Mouse (Mus musculus) telencephalon, adult 2 months (tissue): ENCODE measurements around the gene Gm3625.

Experiments
- DNase-seq: peaks from one replicate; pipeline ENCODE4 v3.0.0-alpha.2; 2011; ENCODE audit warnings: low read depth, low spot score

The Gm3625 gene

DNA sequence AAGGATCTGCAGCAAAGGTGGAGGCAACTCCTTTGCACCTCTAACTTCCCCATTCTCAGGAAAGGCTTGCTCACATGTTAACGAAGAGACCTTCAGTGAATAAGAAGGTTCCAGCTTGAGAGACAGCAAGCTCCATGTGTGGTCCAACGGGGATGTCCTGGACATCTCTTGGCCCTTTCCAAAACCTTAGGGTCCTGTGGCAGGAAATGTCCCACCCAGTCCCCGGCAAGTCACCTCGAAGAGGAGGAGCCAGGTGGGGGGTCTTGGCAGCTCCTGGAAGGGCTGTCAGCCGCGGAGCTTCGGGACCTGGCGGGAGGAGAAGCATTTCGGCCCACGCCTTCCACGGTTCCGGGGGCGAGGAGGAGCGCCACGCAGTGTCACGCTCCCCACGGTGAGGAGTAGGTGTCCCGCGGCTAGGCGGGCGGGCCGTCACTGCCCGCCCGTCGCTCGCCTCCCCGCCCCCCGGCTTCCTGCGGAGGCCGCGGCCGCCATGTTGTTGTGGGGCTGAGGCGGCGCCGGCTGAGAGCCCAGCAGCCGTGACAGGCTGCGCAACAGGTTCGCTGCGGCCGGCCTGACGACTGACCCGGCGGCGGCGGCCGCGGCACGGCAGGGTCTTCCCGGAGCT lies at the start of gene Gm3625, which contains the start of gene Itsn2:
Gene Gm3625, minus strand, starts transcription at position 387 of the 625 bp plus-strand sequence.
Gene Itsn2, plus strand, starts transcription at position 98 of the 625 bp plus-strand sequence.
- DNase-seq, result no peak

DNA sequence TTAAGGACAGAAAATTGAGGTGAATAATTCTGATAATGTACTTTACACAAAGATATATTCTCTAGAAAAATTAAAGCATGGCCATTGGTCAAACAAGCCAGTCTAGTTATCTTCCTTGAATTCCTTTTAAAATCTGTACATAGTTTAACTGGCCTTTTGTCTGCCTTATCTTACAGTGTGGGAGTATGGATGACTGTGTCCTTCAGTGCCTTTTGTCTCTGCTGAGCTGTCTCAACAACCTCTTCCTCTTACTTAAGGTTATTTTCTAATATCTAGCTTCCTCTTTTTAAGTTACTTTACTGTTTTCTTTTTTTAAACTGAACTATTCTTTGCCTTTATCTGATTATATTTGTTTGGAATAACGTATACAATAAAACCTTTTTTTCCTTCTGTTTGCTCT lies 48.0 kb upstream of the Gm3625 start:
- no peak for DNase-seq

DNA sequence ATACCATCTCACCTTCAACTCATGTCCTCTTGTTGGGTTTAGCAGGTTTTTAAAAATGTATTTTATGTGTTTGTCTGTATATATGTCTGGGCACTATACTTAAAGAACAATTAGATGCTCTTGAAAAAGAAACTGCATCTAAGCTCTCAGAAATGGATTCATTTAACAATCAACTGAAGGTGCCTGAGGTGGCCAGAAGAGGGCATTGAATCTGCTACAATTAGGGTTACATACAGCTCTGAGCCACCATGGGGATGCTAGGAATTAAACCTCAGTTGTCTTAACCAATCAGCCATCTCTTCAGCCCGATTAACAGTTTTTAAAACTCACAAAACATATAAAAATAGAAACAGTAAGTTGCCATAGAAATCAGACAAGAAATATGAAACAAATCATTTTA lies 45.7 kb upstream of the Gm3625 start:
- no peak for DNase-seq

DNA sequence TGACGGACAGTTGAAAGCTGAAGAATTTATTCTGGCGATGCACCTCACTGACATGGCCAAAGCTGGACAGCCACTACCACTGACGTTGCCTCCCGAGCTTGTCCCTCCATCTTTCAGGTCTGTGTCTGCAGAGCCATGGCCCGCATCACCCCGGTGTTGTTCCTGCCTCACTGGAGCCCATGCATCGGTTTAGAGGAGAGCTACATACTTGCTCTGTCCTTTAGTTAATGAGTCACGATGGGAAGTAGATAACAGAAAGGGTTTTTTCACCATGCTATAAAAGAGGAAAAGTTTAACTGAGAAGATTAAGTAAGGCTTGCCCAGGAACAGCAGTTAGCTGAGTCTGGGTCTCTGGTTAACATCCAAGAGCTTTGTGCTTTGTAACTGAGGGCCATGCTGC lies 40.2 kb upstream of the Gm3625 start:
- no peak for DNase-seq

DNA sequence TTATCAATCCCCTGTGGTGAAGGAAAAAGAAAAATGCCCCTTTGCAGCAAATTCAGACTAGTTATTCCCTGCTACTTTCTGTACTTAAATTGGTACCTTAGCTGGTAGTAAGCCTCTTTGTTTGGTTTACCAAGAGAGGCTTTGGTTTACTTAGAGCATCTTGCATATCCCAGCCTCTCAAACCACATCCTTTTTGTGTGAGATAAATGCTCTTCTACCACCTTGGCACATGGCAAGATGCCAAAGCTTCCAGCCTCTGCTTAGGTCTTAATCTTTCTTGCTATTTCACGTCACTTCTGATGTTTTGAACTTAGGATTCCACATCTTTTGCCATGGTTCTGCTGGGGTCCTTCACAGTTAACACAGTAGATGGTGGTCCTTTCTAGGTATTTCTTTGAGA lies 31.5 kb upstream of the Gm3625 start:
- no peak for DNase-seq

DNA sequence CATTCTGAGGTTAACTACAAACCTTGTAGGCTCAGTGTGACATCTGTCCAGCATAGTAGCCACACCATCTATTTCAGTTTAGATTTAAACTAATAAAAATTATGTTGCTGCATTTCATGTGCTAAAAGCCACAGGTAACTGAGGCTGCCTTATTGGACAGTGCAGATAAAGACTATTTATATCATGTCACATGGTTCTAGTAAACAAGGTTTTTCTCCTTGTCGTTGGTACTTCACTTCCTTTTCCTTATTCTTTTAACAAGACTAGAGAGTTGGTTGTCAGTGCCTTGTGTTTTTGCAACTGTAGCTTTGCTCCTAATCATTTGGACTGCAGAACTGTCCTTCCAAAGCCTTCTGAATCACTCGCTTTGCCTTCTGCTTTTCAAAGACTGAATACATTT lies 22.0 kb upstream of the Gm3625 start:
- DNase-seq, result no peak

DNA sequence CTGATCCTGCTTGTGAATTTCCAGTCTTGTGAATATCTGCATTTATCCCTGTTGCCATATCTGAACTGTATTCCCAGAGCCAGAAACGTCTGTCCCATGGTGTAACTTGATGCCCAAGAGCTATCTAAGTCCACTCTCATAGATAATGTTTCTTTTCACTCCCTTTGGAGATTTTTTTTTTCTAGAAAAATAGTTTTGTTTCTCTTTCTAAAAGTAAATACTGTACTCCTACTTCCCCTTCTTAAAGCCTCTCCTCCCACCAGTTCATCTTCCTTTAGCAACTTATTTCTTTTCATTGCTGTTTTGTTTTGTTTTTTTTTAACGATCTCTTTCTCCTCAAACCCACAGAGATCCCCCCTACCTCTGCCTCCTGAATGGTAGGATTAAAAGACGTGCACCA lies 13.9 kb upstream of the Gm3625 start:
- DNase-seq, result no peak

DNA sequence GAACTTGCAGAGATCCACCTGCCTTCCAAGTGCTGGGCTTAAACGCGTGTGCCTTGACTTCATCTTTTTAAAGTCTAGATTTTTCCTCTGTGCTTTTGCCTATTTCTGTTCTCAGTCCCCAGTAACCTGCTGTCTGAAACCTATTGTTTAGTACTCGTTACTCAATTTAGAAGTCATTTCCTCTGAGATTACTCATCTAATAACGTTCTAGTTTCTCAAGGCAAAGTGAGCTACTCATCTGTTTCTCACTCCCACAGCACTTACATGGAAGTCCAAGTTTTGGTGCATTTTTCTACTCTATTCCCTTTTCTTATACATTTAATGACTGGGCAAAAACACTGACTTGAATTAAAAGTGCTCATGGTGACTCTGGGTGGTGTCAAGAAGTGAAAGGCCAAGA lies 7.0 kb upstream of the Gm3625 start:
- DNase-seq, result no peak

DNA sequence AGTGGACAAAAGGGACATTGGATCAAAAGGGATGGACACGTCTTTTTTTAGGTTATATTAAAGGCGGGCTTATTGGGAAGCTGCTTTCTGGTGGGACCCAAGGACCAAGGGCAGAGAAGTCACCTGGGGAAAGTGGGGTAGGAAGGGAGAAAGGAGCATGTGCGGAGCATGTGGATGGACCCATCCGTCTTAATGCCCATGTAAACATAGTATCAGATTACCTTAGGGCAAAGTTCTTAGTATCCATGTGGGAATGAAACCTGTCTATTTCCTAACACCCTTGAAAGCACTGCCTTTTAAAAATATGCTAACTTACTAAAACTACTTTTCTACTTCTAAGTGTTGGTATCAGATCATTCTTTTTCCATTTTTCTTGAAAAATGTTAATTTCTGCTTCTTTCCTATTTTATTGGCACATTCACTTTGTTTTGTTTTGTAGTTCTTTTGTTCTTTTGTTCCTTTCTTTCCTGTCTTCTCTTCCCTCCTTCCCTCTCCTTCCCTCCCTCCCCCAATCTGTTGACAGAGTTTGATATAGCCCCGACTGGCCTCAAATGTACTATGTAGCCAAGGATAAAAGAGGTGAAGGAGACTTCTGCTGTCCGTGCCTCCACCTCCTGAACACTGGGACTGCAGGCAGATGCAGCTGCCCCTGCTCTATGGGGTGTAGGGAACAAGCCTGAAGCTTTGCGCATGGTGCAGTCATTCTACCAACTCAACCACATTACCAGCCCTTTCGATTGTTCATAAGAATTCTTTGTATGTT lies 6.1 kb upstream of the Gm3625 start:
- DNase-seq, result no peak

DNA sequence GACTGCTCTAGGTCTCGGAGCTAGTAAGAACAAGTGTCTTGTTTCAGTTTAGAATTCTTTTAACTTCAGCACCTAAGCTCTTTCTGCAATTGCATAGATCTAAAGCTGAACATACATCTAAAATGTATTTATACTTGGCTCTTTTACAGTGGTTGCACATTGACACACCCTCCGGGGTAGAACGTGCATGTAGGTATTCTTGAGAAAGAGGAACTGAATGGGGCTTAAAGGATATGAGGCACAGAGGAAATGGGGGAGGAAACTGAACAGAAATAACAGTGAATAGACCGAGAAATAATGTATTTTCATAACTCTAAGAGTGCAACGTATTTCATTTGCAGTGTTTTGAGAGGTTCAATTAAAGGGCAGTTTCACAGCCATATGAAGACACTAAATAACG lies 2.3 kb upstream of the Gm3625 start:
- no peak for DNase-seq

DNA sequence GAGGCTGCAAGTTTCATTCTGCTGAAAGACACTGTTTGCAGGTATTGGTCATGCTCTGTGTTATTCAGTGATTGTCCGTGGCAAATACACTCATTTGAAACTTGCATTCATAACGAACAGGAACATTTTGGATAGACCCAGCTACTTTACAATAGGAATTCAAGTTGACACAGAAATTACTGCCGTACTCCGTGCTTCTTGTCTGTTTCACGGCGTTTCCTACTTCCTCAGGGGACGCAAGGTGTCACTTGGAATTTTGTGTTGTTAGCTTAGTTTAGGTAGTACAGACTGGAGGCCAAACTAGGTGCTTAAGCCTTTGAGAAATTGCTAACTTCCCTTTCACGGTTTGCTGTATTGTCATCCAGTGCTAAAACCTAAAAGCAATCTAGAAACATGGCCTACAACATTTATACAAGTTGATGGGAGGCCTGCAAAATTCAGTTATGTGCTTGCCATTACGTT lies 1.2 kb upstream of the Gm3625 start:
- no peak for DNase-seq

DNA sequence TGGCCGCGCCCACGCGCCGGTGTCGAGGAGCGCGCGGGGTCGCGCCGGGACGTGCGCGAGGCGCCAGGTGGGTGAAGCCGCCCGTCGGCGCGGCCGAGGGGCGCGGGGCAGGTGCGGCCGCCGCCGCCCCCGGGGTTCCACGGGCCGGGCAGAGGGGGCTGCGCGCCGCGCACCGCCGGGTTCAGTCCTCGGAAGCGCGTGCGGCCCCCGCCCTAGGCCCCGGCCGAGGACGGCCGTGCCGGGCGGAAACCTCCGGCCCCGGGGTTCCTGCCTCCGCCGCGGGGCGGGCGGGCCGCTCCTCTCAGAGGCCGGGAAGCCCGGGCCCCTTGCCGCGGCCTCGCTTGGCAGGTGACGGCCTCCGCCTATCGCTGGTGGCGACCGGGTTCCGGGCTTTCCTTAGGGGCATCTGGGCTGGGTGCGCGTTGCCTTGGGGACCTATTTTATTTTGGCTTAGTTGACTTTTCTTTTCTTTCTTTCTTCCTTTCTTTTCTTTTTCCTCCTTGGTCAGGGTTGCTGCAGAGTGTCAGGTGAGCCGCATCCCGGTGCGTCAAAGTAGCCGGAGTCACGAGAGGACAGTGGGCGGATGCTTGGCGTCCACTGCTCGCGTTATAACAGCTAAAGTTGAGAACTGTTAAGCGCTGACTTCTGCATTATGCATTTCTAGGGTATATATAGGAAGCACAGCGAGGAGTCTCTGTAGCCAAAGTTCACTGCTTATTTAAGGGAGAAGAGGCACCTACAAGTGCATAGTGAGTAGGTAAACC lies 621 bp upstream of the Gm3625 start:
- no peak for DNase-seq

DNA sequence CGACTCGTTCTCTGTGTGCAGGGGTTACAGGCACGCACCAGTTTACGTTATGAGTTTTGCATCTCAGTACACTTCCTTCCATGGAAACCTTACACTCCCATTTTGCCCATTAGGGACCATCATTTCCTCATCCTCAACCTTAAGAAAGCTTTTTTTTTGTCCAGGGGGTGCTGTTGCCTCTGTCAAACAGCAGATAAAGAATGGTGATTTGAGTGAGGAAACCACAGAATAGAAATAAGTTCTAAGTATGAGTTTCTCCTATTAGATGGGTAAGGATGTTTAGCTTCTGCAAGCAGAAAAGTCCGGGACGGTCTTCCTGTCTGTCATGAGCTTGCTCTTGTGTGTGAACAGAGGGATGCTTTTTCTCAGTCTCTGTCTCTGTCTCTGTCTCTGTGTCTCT lies 702 bp downstream of the Gm3625 start:
- no peak for DNase-seq

DNA sequence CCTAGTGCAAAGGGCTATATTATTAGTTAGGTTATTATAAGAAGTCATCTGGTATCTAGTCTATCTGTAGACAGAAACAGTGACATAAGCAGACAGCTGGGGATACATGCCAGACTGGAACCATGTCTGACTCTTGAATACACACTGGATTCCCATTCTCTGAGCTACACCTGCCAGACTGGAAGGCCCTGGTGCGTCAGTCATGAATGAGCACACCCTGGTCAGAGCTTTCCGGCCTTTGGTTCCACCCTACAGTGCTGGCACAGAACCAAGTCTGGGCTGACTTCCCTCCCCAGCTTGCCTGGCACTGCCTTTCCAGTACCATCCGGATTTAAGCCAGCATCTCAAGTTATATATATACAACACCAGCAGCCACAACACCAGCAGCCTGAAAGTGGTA lies 4.1 kb downstream of the Gm3625 start:
- no peak for DNase-seq

DNA sequence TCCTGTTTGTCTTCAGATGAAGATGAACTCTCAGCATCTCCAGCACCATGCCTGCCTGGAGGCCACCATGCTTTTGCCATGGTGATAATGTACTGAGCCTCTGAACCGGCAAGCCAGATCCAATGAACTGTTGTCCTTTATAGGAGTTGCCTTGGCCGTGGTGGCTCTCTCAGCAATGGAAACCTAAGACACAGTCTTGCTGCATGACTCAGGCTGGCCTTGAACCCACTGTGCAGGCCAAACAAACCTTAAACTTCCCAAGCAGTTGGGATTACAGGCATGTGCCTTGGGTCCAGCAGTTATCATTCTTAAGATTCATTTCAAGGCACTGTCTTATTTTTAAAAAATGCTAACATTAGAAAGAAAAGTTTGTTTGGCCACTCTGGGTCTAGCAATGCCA lies 4.9 kb downstream of the Gm3625 start:
- no peak for DNase-seq

DNA sequence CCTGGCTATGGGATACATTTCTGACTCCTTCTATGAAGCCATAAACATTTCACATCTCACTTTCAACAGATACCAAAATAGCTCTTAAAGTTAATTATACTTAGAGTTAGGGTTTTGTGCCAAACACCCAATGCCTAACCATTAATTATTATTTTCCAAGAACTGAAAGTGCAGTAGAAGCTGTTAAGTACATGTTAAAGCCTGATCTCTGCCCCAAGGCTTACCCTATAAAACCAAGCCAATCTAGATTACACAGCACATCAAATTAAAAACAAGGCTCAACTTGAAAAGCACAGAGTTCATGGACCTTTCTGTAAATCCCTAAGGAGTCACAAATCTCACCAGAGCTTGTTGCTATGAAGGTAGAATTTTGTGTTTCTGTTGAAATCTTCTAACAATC lies 10.4 kb downstream of the Gm3625 start:
- no peak for DNase-seq

DNA sequence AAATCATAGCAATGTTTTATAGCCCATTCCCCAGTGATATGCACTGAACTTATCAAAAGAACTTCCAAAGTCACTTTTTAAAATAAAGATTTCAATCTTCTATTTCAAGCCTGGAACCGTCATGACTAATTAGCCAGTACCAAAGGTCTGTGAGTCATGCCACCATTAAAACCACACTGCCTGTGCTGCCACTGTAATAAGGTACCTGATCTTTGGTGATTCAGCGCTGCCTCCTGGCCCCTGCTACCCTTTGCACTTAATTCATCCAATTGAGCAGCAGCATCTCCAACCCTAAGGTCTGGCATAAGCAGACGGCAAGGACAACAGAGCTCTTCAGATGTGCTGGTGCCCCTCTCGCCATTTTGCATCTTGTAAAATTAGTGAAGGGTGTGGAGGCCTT lies 18.7 kb downstream of the Gm3625 start:
- DNase-seq, result no peak

DNA sequence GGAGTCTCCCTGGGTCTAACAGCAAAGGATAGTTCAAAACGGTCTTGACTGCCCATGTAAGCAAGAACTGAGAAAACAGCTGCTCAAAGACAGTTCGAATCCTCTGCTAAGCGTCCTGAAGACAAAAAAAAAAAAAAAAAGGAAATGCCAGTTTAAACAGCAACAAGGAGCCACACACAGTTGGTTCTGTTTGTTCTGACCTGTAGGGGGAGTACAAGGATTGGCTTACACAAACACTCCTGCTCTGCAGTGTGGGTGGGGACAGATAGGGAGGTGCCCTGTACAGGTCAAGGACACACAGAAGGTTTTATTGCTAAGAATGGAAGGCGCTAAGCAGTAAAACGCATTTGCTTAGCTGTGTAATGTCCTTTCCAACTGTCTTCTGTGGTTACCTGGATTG lies 20.9 kb downstream of the Gm3625 start:
- no peak for DNase-seq

DNA sequence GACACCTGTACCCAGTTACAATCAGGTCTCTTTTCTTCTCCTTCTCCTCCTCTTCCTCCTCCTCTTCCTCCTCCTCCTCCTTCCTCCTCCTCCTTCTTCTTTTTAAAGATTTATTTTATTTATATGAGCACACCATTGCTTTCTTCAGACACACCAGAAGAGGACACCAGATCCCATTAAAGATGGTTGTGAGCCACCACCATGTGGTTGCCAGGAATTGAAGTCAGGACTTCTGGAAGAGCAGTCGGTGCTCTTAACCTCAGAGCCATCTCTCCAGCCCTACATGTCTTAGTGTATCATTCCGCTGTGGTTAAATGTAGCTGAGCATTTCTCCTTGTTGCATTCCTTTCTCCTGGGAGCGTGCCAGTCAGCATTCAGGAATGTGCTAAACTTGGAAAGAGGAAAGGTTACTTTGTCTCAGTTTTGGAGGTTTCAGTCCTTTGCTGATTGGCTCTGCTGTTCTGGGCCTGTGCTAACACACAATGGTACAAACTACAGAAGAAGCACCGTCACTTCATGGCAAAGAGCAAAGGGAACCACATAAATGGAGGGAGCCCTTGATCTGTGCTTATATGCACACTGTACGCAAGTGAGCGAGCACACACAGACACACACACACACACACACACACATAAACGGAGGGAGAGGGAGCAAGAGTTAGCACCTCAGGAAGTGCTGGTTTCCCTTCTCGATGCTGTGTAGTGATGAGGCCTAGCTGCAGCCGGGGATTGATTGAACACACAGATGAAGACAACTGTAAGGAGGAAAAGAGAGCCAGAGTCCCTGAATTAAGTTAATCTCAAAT lies 34.0 kb downstream of the Gm3625 start:
- DNase-seq, result no peak

DNA sequence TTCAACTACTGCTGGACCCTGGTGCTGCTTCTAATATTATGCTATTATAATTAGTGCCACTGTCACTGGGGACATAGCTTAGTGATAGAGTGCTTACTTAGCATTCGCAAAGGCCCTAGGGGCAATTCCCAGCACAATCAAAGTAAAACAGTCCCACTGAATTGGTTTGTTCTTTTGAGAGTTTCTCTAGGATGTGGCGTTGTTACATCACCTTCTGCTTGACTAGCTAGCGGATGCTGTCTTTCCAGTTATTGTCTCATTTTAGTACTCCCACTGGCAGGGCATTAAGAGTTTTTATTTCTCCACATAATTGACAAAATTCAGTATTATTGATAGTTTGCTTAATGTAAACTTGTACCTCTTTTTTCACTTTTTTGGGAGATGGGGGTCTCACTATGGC lies 34.7 kb downstream of the Gm3625 start:
- no peak for DNase-seq

DNA sequence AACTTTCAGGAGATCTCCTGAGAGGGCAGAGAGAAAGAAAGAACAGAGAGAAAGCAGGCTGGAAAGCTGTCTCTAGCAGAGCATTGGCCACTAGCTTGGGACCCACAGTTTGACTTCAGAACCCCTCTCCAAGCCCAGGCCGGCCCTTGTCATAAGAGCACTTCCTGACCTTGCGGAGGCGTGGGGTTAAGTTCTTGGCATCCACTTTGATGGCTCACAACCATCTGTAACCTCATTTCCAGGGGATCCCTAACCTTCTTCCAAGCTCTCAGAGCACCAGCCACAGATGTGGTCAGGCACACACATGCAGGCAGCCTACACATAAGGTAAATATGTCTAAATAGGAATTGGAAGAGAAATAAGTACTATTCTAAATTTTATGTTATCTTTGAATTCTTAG lies 35.3 kb downstream of the Gm3625 start:
- no peak for DNase-seq

DNA sequence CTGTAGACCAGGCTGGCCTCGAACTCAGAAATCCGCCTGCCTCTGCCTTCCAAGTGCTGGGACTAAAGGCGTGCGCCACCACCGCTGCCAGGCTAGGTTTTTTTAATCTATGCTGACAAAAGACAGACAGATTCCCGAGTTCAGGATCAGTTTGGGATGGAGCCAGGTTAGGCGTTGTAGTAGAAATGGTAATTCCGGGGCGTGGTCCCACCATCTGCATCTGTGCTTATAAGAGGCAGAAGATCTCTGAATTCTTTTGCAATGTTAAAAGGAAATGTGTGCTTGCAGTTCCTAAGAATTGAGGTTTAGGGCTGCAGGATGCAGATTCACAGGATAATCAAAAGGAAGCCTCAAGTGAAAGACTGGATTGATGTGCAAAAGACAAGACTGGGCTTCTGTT lies 35.8 kb downstream of the Gm3625 start:
- no peak for DNase-seq
